Mouse (Mus musculus): ENCODE data around the gene Rsph1. TPM values are rescaled to one million over a fixed set of nuclear protein-coding genes. Genes with fewer than 3 reads are reported as not detected.

Rsph1 gene
- total and polyA plus RNA-seq, 3 experiments: not detected

GRCm38 (mm10) chr17:31253951-31254350 is 23.2 kb downstream of the Rsph1 start:
- no peaks in the 10 kb centered on the region for H3K79me2 ChIP-seq (replicated peaks; ENCODE audit: control insufficient read depth, extremely low read depth, insufficient read depth, poor library complexity, severe bottlenecking)
- no peak for DNase-seq (ENCODE audit: extremely low read depth)
- peaks cover 28% of the 10 kb centered on the region for H3K27me3 ChIP-seq (replicated peaks)
- H3K4me2 ChIP-seq (ENCODE audit: insufficient read depth, low read depth, poor library complexity, severe bottlenecking): no peak overlapping the region
- TF ChIP-seq RAD21 (IDR thresholded peaks at IDR 0.05; ENCODE audit: low read depth, low read length) (no peak), MAX (IDR thresholded peaks at IDR 0.05; ENCODE audit: low read length) (no peak), MAZ (IDR thresholded peaks at IDR 0.05; ENCODE audit: low read depth, low read length) (no peak), RCOR1 (conservative IDR thresholded peaks at IDR 0.05; ENCODE audit: low read depth, low read length) (no peak), POLR2AphosphoS2 (IDR thresholded peaks at IDR 0.05; ENCODE audit: low read depth, low read length) (no peak), NRF1 (IDR thresholded peaks at IDR 0.05; ENCODE audit: low read depth, low read length) (no peak), IRF4 (IDR thresholded peaks at IDR 0.05; ENCODE audit: low read depth, low read length) (no peak), GABPA (IDR thresholded peaks at IDR 0.05; ENCODE audit: insufficient replicate concordance, low read depth, low read length) (no peak), ZC3H11A (IDR thresholded peaks at IDR 0.05; ENCODE audit: low read depth, low read length) (no peak)
- H3K27ac ChIP-seq (ENCODE audit: insufficient read depth, low read depth): no peak overlapping the region
- H3K4me3 ChIP-seq (replicated peaks in 1 of 3; ENCODE audit: low read depth in 2 of 3, low read length in 2 of 3, poor library complexity in 1 of 3): no peak overlapping the region
- no peak overlapping the region for H3K9ac ChIP-seq (ENCODE audit: insufficient read depth, low read depth)
- dilution Hi-C loops (cut with MboI; ENCODE audit: extremely low pct_ligation_motif_present, extremely low pct_unique_long_range_greater_than_20kb, low sequenced_read_pairs): no loop called here
- H3K9me3 ChIP-seq (replicated peaks; ENCODE audit: low read length): peaks cover 7% of the 10 kb centered on the region
- peaks cover 5 to 17% of the 10 kb centered on the region in 2 experiments; a peak in 3 of 4 replicates for H3K4me1 ChIP-seq (ENCODE audit: control insufficient read depth in 1 of 2, insufficient read depth in 2 of 2)
- H3K36me3 ChIP-seq (replicated peaks in 1 of 2; ENCODE audit: control insufficient read depth in 1 of 2, insufficient read depth in 1 of 2, low read length in 1 of 2): no peaks in the 10 kb centered on the region
- in situ Hi-C loops (cut with MboI; ENCODE audit: low pct_ligation_motif_present, low pct_unique_long_range_greater_than_20kb, low sequenced_read_pairs): no loop called here

GRCm38 (mm10) chr17:31247144-31247543 is 30.0 kb downstream of the Rsph1 start:
- Histone ChIP-seq H3K27ac (ENCODE audit: insufficient read depth, low read depth) (no peak overlapping the region), H3K27me3 (replicated peaks) (peaks cover 16% of the 10 kb centered on the region), H3K9ac (ENCODE audit: insufficient read depth, low read depth) (no peak overlapping the region), H3K4me1 (ENCODE audit: control insufficient read depth in 1 of 2, insufficient read depth in 2 of 2) (peaks cover 6 to 14% of the 10 kb centered on the region in 2 experiments), H3K79me2 (replicated peaks; ENCODE audit: control insufficient read depth, extremely low read depth, insufficient read depth, poor library complexity, severe bottlenecking) (no peaks in the 10 kb centered on the region), H3K4me3 (replicated peaks in 1 of 3; ENCODE audit: low read depth in 2 of 3, low read length in 2 of 3, poor library complexity in 1 of 3) (no peak overlapping the region), H3K36me3 (replicated peaks in 1 of 2; ENCODE audit: control insufficient read depth in 1 of 2, insufficient read depth in 1 of 2, low read length in 1 of 2) (no peaks in the 10 kb centered on the region), H3K9me3 (replicated peaks; ENCODE audit: low read length) (peaks cover 12% of the 10 kb centered on the region), H3K4me2 (ENCODE audit: insufficient read depth, low read depth, poor library complexity, severe bottlenecking) (no peak overlapping the region)
- DNase-seq (ENCODE audit: extremely low read depth): no peak
- in situ Hi-C loops (cut with MboI; ENCODE audit: low pct_ligation_motif_present, low pct_unique_long_range_greater_than_20kb, low sequenced_read_pairs) (loop anchor here (25.0 kb wide), 1 partner anchor 235 kb away; no protein-coding TSS in a partner anchor), dilution Hi-C loops (cut with MboI; ENCODE audit: extremely low pct_ligation_motif_present, extremely low pct_unique_long_range_greater_than_20kb, low sequenced_read_pairs) (no loop called here)
- TF ChIP-seq E2F4 (IDR thresholded peaks at IDR 0.05; ENCODE audit: insufficient replicate concordance, low read depth, low read length) (no peak), MAZ (IDR thresholded peaks at IDR 0.05; ENCODE audit: low read depth, low read length) (no peak), JUN (IDR thresholded peaks at IDR 0.05; ENCODE audit: insufficient read depth, low read depth, low read length) (no peak), ZNF384 (IDR thresholded peaks at IDR 0.05; ENCODE audit: low read depth, low read length) (no peak), KAT2A (IDR thresholded peaks at IDR 0.05; ENCODE audit: insufficient replicate concordance, low read length) (no peak), MAX (IDR thresholded peaks at IDR 0.05; ENCODE audit: low read length) (no peak), MYC (IDR thresholded peaks at IDR 0.05; ENCODE audit: low read depth, low read length) (no peak), GABPA (IDR thresholded peaks at IDR 0.05; ENCODE audit: insufficient replicate concordance, low read depth, low read length) (no peak), MAFK (IDR thresholded peaks at IDR 0.05; ENCODE audit: insufficient replicate concordance, low read length) (no peak), POLR2AphosphoS2 (IDR thresholded peaks at IDR 0.05; ENCODE audit: low read depth, low read length) (no peak), BHLHE40 (IDR thresholded peaks at IDR 0.05; ENCODE audit: low read depth, low read length) (no peak)
